Mouse (Mus musculus): Measurements from ENCODE around the gene E030018B13Rik. TPM values are rescaled to one million over a fixed set of nuclear protein-coding genes. Genes with fewer than 3 reads are reported as not detected.

E030018B13Rik gene
- total RNA-seq (2015) (not detected in 2 replicates), total RNA-seq (2017) (not detected in 2 replicates)

DNA sequence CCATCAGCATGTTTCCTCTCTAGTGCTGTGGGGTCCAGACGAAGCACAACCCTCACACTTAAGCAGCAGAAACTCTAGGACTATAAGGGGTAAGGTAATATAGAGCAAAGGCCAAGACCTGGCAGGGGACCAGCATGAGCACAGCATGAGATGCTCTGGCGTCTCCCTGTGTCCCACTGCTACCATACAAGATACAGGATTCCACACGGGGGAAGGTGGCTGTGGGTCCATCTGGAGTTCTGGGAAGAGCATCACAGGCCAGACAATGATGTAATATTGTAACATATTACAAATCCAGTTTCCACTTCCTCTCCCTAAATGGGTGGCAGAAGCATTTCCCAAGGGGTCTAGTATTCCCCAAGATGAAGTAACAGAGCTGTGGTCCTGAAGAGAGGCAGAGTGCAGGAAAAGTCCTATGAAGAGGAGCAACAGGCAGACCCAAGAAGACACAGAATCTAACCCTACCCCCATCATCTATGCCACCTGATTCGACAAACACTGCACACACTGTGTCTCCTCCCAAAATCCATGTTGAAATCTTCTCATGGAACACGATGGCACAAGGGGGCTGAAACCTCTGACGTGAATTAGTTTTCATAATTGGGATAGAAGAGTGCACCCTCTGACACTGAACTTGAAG lies at the start of gene E030018B13Rik:
E030018B13Rik (plus strand) TSS at position 590 of the 640 bp plus-strand sequence.
- ATAC-seq (replicated peaks; ENCODE audit: poor library complexity), result no peak

- ATAC-seq (replicated peaks; ENCODE audit: poor library complexity), result no peak
Measured at GRCm38 (mm10) chr7:63868356-63868918, 48.2 kb upstream of the E030018B13Rik start.

DNA sequence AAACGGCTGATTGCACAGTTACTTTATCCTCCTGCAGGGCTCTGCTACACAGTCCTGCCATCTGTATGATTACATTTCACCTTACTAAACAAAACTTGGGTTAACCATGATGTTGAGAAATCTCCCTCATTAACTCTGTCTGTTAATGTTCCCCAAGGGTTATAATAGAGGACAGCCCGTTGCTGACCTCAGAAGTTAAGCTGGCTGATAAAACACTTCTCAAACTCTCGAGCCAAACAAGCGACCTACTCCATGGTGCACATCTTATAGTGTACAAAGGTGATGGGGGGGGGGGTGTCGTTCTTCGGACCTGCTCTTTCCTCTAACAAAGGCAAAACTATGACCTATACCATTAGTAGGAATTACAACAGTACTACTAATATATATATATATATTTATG lies 45.0 kb upstream of the E030018B13Rik start:
- peak; percentile 23 for ATAC-seq (replicated peaks; ENCODE audit: poor library complexity)

GRCm38 (mm10) chr7:63873880-63874279 lies 42.8 kb upstream of the E030018B13Rik start:
- no peak for ATAC-seq (replicated peaks; ENCODE audit: poor library complexity)

GRCm38 (mm10) chr7:63875686-63876085 lies 41.0 kb upstream of the E030018B13Rik start:
- ATAC-seq (replicated peaks; ENCODE audit: poor library complexity), result no peak

DNA sequence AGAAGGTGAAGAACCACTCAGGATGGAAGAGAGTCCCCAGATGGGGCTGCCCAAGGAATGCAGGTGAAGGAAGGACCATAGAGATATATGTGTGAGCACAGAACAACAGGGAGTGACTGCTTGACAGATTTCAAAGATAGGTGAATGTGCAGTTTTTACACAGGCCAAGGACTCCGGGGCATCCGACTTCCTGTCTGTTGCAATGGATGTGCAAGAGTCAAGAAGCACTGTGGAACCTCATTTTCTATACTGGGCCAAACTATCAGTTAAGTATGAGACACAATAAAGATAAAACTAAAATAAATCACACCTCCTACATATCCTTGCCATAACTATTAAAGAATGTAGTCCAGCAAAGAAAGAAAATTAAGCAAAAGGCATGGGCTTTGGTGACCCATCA lies 40.0 kb upstream of the E030018B13Rik start:
- ATAC-seq (replicated peaks; ENCODE audit: poor library complexity), result peak; percentile 79

GRCm38 (mm10) chr7:63877610-63878009 lies 39.0 kb upstream of the E030018B13Rik start:
- no peak for ATAC-seq (replicated peaks; ENCODE audit: poor library complexity)

DNA sequence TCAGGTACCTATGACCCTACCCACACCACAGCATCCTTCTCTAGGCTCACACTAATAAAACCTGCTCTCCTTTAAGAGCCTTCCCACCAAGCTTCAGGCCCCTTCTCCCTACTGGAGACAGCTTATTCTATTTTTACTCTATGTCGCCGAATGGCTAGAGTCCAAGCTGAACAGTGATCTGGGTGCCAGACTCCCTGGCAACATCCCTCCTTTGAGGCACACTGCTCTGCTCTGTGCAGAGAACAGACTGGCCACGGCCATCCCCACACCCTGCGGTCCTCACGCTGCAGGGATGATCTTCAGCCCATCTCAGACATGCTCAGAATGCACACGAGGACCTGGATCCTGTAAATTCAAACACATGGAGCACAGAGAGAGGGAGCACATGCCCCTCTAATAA lies 37.1 kb upstream of the E030018B13Rik start:
- no peak for ATAC-seq (replicated peaks; ENCODE audit: poor library complexity)

GRCm38 (mm10) chr7:63882739-63883138 lies 33.9 kb upstream of the E030018B13Rik start:
- ATAC-seq (replicated peaks; ENCODE audit: poor library complexity), result no peak

GRCm38 (mm10) chr7:63885025-63885424 lies 31.6 kb upstream of the E030018B13Rik start:
- ATAC-seq (replicated peaks; ENCODE audit: poor library complexity), result no peak

DNA sequence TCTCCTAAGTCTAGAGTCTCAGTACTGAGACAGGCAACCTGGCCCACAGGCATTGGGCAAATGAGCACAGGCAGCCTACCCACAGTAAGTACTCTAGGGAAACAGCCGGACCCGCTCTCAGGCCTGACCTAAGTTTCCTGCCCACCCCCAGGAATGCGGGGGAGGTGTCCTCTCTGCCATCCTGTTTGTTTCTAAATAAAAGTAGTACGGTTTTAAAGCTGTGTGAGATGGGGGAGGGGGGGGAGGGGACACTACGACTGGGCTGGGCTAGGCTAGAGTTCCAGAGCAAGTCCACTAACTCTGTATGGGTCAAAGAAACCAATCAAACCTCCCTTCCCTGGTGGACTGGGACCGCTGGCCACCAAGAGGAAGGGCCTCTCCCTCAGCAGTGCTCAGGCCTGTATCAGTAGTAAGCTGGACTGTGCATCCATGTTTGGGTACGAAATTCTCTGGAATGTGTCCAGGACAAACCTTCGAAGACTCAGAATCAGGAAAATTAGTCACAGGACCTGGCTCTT lies 29.6 kb upstream of the E030018B13Rik start:
- no peak for ATAC-seq (replicated peaks; ENCODE audit: poor library complexity)

- no peak for ATAC-seq (replicated peaks; ENCODE audit: poor library complexity)
Measured at GRCm38 (mm10) chr7:63887602-63888123, 29.0 kb upstream of the E030018B13Rik start.

DNA sequence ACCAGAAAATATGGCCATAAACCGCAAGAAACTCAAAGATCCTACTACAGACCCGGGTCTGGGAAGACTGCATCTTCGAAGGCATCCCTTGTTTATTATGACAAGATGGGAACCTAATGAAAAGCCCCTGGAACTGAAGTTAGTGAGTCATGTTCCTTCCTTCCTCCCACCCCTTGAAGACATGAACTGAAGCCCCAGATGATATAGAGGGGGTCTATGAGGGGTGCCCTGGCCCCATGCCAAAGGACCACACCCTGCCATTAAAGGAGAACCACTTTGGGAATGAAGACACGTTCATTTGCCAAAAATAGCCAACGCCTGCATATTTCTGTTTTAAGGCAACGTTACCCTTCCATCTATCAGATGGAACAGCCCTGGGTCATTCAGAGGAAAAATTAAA lies 28.0 kb upstream of the E030018B13Rik start:
- no peak for ATAC-seq (replicated peaks; ENCODE audit: poor library complexity)

DNA sequence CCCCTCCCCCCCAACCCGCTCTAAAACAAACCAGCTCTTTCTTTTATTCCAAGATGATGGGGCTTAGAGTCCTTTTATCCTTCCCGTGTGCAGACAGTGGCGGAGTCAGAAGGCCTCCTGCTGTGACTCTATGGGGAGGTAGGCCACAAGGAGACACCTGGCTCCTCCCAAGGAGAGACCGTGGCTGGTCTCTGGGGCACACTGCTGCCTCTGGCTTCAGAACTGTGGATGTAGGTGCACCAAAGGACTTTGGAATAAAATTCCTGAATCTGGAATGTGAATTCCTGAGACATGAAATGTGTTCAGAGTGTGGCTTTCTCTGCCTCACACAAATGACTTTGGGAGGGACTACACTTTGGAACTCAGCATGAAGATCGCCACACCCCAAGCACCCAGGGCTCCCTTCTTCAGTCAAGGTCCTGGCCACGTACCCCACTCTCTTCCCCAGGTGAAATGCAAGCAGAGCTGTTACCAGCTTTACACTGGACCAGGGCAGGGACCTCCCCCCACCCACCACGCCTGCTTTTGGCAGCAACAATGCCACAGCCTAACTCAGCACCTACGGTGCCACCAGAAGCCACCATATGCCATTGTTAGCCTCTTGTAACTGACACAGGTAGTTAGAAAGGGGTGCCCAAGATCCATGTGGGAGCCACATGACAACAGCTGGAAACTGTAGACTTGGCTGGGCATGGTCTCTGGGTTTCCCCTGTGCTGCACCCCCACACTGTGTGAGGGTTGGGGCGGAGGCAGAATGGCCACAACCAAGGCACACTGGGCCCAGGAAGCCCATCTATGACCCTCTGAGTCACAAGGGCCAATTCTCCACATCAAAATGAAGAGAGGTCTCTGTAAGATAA lies 27.3 kb upstream of the E030018B13Rik start:
- ATAC-seq (replicated peaks; ENCODE audit: poor library complexity), result no peak

DNA sequence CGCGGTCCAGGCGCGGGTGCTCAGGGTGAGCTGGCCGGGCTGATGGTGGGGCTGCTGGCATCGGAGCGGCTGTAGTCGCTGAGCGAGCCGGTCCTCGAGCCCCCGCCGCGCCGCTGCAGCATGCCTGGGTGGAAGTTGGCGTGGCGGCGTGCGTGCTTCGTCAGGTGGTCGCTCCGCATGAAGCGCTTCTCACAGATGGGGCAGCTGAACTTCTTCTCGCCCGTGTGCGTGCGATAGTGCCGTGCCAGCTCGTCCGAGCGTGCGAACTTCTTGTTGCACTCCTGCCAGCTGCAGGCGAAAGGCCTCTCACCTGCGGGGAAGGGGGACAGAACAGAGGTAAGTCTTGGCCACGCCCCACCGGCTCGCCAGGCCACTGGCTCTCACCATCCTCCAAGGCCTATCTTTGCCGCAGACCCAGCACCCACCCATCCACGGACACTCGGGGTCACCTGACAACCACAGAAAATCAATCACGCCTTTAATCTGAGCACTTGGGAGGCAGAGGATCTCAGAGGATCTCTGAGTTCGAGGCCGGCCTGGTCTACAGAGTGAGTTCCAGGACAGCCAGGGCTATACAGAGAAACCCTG lies 25.1 kb upstream of the E030018B13Rik start:
- ATAC-seq (replicated peaks; ENCODE audit: poor library complexity), result no peak

DNA sequence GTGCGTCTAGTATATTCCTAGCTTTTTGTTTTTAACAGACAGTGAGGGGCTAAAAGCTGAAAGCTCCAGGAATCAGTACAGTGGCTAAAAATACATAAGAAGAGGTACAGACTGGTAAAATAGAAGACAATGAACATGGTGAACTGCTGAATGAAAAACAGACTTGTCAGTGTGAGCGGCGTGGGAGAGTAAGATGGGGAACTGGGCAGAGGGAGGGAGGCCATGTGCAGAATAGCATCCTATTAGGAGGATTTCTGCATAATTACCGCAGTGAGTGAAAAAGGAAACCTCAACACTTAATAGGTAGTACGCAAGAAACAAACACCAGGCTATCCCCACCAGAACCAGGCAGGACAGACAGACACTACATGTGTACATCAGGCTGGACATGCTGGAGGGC lies 23.5 kb upstream of the E030018B13Rik start:
- no peak for ATAC-seq (replicated peaks; ENCODE audit: poor library complexity)

DNA sequence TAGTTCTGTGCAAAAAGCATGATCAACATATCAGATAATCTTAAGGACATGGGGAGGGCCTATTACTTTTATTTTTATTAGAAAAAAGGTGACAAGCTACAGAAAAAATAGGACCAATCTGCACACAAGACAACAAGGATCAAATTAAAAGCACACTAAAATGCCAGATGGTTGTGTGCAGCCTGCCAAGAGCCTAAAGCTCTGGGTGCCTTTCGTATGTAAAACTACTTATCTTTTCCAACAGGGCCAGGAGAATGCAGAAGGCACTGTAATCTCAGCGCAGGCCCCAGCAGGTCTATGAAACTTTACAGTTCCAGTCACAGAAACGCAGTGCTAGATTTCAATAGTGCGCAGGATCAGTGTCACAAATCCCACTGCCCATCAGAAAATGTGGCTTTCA lies 22.9 kb upstream of the E030018B13Rik start:
- ATAC-seq (replicated peaks; ENCODE audit: poor library complexity), result no peak

DNA sequence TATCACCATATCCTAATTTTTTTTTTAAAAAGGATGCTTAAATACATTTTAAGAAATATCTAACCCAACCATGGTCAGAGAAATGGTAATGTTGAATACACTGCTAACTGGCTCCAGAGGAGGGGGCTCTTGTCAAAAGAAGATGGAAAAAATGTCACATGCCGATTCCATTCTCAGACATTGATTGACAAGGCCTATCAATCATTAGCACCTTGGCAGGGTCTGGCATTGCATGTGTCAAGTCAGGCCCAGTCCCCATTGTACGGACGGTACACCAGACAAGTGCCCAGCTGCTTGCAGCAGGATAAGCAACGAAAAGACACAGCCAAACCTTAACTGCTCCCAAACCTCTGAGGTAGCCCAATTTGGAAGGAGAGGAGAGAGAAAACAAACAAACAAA lies 22.0 kb upstream of the E030018B13Rik start:
- ATAC-seq (replicated peaks; ENCODE audit: poor library complexity), result no peak

DNA sequence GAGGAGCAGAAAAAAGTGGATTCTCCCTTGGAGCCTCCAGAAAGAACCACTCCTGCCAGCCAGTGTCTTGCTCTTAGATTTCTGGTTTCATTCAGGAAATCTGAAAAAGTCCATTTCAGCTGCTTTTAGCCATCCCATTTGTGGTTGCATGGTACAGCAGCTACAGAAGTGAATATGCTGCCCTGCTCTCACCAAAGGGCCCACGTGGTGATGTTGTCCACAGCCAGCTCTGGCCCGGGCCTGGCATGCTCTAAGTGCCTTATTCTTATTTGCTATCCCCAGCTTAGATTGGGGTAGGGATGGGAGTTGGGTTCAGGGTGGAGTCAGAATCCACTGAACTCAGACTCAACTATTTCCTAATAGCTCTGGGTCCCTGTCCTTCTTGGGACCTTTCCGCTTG lies 21.4 kb upstream of the E030018B13Rik start:
- ATAC-seq (replicated peaks; ENCODE audit: poor library complexity), result no peak

DNA sequence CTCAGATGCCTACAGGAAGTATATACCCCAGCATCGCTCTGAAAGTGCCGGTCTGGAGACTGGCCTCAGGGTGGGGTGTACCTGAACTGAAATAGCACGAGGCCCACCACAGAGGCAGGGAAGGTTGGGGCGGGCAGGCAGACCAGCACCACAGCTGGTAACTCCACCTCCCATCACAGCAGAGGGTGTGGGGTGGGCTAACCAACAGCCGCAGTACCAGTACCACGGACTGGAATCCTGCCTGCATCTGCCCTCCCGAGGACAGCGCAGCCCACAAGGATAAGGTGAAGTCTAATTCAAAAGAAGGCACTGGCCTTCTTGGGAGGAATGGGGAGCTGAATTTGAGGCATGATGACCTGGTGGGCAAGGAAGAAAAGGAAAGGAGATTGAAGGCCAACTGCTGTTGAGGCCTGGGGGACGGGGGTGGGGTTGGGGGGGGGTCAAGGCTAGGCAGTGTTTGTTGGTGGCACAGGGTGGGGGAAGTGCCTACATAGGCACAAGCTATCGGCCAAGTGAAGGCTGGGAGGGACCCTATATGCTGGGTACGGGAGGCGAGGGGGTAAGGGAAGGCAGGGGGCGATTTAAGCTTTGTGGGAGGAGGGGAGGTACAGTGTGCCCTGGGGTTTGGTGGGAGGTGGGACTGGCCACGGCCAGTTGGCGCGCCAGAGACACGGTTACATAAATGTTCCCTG lies 20.2 kb upstream of the E030018B13Rik start:
- peak; percentile 2; the same call in 1 of the 2 replicates for ATAC-seq (replicated peaks; ENCODE audit: poor library complexity)
